Mouse (Mus musculus) small intestine, adult 2 months (tissue): Measurements from ENCODE around the gene Stpg2.

ENCODE experiments used
- CTCF ChIP-seq: fragments of 200-500 bp; IDR thresholded peaks from 2 replicates; pipeline ENCODE4 v1.5.1; 2012; ENCODE audit warnings: low read depth, mild to moderate bottlenecking, control low read depth, inconsistent platforms, low read length, moderate library complexity, mixed read lengths; ENCODE audit not compliant: insufficient replicate concordance, insufficient read length; ENCODE audit errors: extremely low read depth
- POLR2A ChIP-seq: fragments of 200-500 bp; IDR thresholded peaks from 2 replicates; pipeline ENCODE4 v1.6.1; 2012; ENCODE audit warnings: low read depth, mild to moderate bottlenecking, control low read depth, inconsistent platforms, low read length, moderate library complexity

DNA sequence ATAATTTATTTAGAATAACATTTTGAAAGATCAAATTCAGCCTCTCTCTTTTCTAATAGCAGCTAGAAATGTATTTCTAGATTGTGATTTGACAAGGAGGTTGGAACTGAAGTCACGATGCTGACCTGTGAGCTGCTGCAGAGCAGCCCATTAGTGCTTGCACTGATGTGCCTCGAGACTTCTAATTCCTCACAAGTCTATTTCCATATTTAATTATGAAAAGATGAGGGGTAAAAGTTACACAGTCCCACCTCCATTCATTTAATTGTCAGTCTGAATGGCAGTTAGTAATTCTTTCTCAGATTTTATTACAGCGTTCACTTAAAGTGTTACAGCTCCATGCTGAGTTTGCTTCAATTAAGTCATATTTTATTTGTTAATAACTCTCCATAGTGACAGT is 19.6 kb downstream of the Stpg2 start:
- TF ChIP-seq CTCF (no peak), POLR2A (no peak)
